Mouse (Mus musculus) cerebellum, adult 8-10 months (tissue): ENCODE measurements at regions not wholly inside any gene's neighbourhood (a gene's known extent, or its start where the extent isn't known, plus 50 kb on each side); places are given as distances from the start of the nearest gene placed in this dataset.

Experiments
- DNase-seq: peaks from one replicate; pipeline ENCODE4 v3.0.0; 2022

- no peak for DNase-seq
Observed at GRCm38 (mm10) chrX:77443852-77444492, 66.8 kb upstream of the Tbl1x start.

- DNase-seq, result no peak
Observed at GRCm38 (mm10) chrX:77446755-77447154, 64.1 kb upstream of the Tbl1x start.

- DNase-seq, result no peak
Observed at GRCm38 (mm10) chrX:77451977-77452675, 58.7 kb upstream of the Tbl1x start.
